Mouse (Mus musculus) MEL (cell line): Measurements from ENCODE around the gene B4galt1. TPM values are rescaled to one million over a fixed set of nuclear protein-coding genes. Genes with fewer than 3 reads are reported as not detected.

Source experiments
- DNase-seq: peaks from one replicate; pipeline ENCODE4 v3.0.0; 2011; ENCODE audit warnings: low read depth, low spot score
- H3K27ac ChIP-seq: 2 replicates; pipeline ENCODE4 v1.5.1; 2012; ENCODE audit warnings: low read depth, mild to moderate bottlenecking, control low read depth, low read length, moderate library complexity; ENCODE audit not compliant: control insufficient read depth
- H3K27me3 ChIP-seq, 2 experiments: fragments of 150-350 bp in 1 of 2; sonication (generic) in 1 of 2; 2 replicates each; pipeline ENCODE4 v1.6.1; 2012; ENCODE audit warnings: low read length in 2 of 2, mild to moderate bottlenecking in 2 of 2, improper control_type of control experiment in 1 of 2, moderate library complexity in 1 of 2; ENCODE audit not compliant: insufficient read depth in 2 of 2, control insufficient read depth in 1 of 2
- H3K36me3 ChIP-seq, 2 experiments: 2 replicates each; pipeline ENCODE4 v1.6.1; 2012 to 2014; ENCODE audit warnings: low read length in 2 of 2, improper control_type of control experiment in 1 of 2, inconsistent platforms in 1 of 2, mild to moderate bottlenecking in 1 of 2; ENCODE audit not compliant: insufficient read depth in 2 of 2, control insufficient read depth in 1 of 2
- H3K4me1 ChIP-seq, 2 experiments: fragments of 150-350 bp in 1 of 2; sonication (generic) in 1 of 2; 2 replicates each; pipeline ENCODE4 v1.6.1; 2012; ENCODE audit warnings: low read length in 2 of 2, improper control_type of control experiment in 1 of 2, mild to moderate bottlenecking in 1 of 2; ENCODE audit not compliant: insufficient read depth in 2 of 2, control insufficient read depth in 1 of 2
- H3K4me3 ChIP-seq, 2 experiments: fragments of 150-350 bp in 1 of 2; sonication (generic) in 1 of 2; 2 replicates each; pipeline ENCODE4 v1.5.1; 2012; ENCODE audit warnings: low read depth in 2 of 2, low read length in 2 of 2, mild to moderate bottlenecking in 2 of 2, moderate library complexity in 2 of 2, control low read depth in 1 of 2, improper control_type of control experiment in 1 of 2; ENCODE audit not compliant: control insufficient read depth in 1 of 2, insufficient read depth in 1 of 2
- H3K79me2 ChIP-seq: 2 replicates; pipeline ENCODE4 v1.6.1; 2012; ENCODE audit warnings: mild to moderate bottlenecking, low read length, moderate library complexity; ENCODE audit not compliant: control insufficient read depth, poor library complexity, insufficient read depth
- H3K9ac ChIP-seq: 2 replicates; pipeline ENCODE4 v1.6.1; 2012; ENCODE audit warnings: low read depth, mild to moderate bottlenecking, control low read depth, low read length, moderate library complexity; ENCODE audit not compliant: control insufficient read depth, poor library complexity, severe bottlenecking
- H3K9me3 ChIP-seq: fragments of 150-350 bp; sonication (generic); replicated peaks from 2 replicates; pipeline ENCODE4 v1.6.1; 2012; ENCODE audit warnings: mild to moderate bottlenecking, low read length, improper control_type of control experiment, moderate library complexity; ENCODE audit not compliant: insufficient read depth
- BHLHE40 ChIP-seq: IDR thresholded peaks from 2 replicates; pipeline ENCODE4 v1.6.1; 2012; ENCODE audit warnings: low read depth, mild to moderate bottlenecking, inconsistent platforms, low read length, improper control_type of control experiment, borderline replicate concordance
- E2F4 ChIP-seq: IDR thresholded peaks from 2 replicates; pipeline ENCODE4 v1.6.1; 2011; ENCODE audit warnings: low read depth, low read length, improper control_type of control experiment, borderline replicate concordance
- EP300 ChIP-seq, 2 experiments: IDR thresholded peaks; 2 replicates each; pipeline ENCODE4 v1.6.1; 2011; ENCODE audit warnings: improper control_type of control experiment in 2 of 2, low read length in 2 of 2, low read depth in 1 of 2, mild to moderate bottlenecking in 1 of 2
- GATA1 ChIP-seq: IDR thresholded peaks from 2 replicates; pipeline ENCODE4 v1.6.1; 2011; ENCODE audit warnings: low read depth, low read length, improper control_type of control experiment
- HCFC1 ChIP-seq: IDR thresholded peaks from 2 replicates; pipeline ENCODE4 v1.6.1; 2012; ENCODE audit warnings: low read depth, mild to moderate bottlenecking, inconsistent platforms, low read length, improper control_type of control experiment, moderate library complexity
- MEF2A ChIP-seq: IDR thresholded peaks from 2 replicates; pipeline ENCODE4 v1.6.1; 2014; ENCODE audit warnings: low read depth, mild to moderate bottlenecking, inconsistent platforms, low read length, improper control_type of control experiment; ENCODE audit not compliant: poor library complexity, insufficient replicate concordance, severe bottlenecking; ENCODE audit errors: extremely low read depth
- MYB ChIP-seq: IDR thresholded peaks from 2 replicates; pipeline ENCODE4 v1.6.1; 2011; ENCODE audit warnings: mild to moderate bottlenecking, low read depth, low read length, improper control_type of control experiment
- MYC ChIP-seq: IDR thresholded peaks from 2 replicates; pipeline ENCODE4 v1.6.1; 2011; ENCODE audit warnings: low read depth, mild to moderate bottlenecking, low read length, improper control_type of control experiment, moderate library complexity
- TAL1 ChIP-seq: IDR thresholded peaks from 2 replicates; pipeline ENCODE4 v1.6.1; 2012; ENCODE audit warnings: mild to moderate bottlenecking, inconsistent platforms, low read length, moderate library complexity, mixed read lengths
- UBTF ChIP-seq: IDR thresholded peaks from 2 replicates; pipeline ENCODE4 v1.6.1; 2012; ENCODE audit warnings: low read depth, mild to moderate bottlenecking, inconsistent platforms, low read length, improper control_type of control experiment, moderate library complexity, borderline replicate concordance; ENCODE audit not compliant: insufficient read depth
- USF1 ChIP-seq: IDR thresholded peaks from 2 replicates; pipeline ENCODE4 v1.6.1; 2014; ENCODE audit warnings: low read depth, mild to moderate bottlenecking, inconsistent platforms, low read length, improper control_type of control experiment, moderate library complexity
- ZKSCAN1 ChIP-seq: IDR thresholded peaks from 2 replicates; pipeline ENCODE4 v1.6.1; 2012; ENCODE audit warnings: low read depth, mild to moderate bottlenecking, inconsistent platforms, low read length, improper control_type of control experiment, moderate library complexity
- ZMIZ1 ChIP-seq: IDR thresholded peaks from 2 replicates; pipeline ENCODE4 v1.6.1; 2012; ENCODE audit warnings: low read depth, mild to moderate bottlenecking, inconsistent platforms, low read length, improper control_type of control experiment, moderate library complexity
- polyA plus RNA-seq, 2 experiments: library from polyadenylated mRNA; stranded (reverse) in 1 of 2; unstranded in 1 of 2; fragments of >175 nt in 1 of 2; fragments of >200 nt in 1 of 2; gene quantifications; 2 replicates each; pipeline versions ENCODE4 v1.2.1 to v1.2.4; 2012; ENCODE audit warnings: low replicate concordance in 2 of 2, low read depth in 1 of 2; ENCODE audit not compliant: insufficient read length in 2 of 2, insufficient read depth in 1 of 2, missing spikeins in 1 of 2
- total RNA-seq: library from RNA; depleted of rRNA; stranded (reverse); fragments of 300-350 nt; gene quantifications from 2 replicates; pipeline ENCODE4 v1.2.3, GENCODE M21; 2012

Gene B4galt1
- total and polyA plus RNA-seq, 3 experiments, result 10.8 to 22.5 TPM; not detected in 1

- Histone ChIP-seq H3K9me3 (no peaks in the 10 kb centered on the region), H3K27me3 (no peaks in the 10 kb centered on the region), H3K4me1 (no peaks in the 10 kb centered on the region), H3K27ac (no peak overlapping the region)
- no peak for DNase-seq
- TF ChIP-seq E2F4 (no peak), EP300 (IDR thresholded peaks at IDR 0.05; ENCODE audit: low read depth in 1 of 2, low read length in 2 of 2) (no peak), UBTF (no peak), BHLHE40 (no peak), MYC (no peak), MYB (no peak)
- TF ChIP-seq, all 39 proteins: peak for 0
- H3K4me3 ChIP-seq, result no peak overlapping the region
- H3K9ac ChIP-seq, result no peak overlapping the region
- peaks cover 0 to 1% of the 10 kb centered on the region in 2 experiments; a peak in 2 of 4 replicates for H3K36me3 ChIP-seq
- H3K79me2 ChIP-seq, result no peaks in the 10 kb centered on the region
Measured at GRCm38 (mm10) chr4:40821303-40822023, 32.3 kb downstream of the B4galt1 start.

- DNase-seq, result no peak
- H3K27ac ChIP-seq, result no peak overlapping the region
- TF ChIP-seq GATA1 (no peak), HCFC1 (no peak), UBTF (no peak), TAL1 (no peak), ZKSCAN1 (no peak), MEF2A (no peak), ZMIZ1 (no peak), EP300 (IDR thresholded peaks at IDR 0.05; ENCODE audit: low read depth in 1 of 2, low read length in 2 of 2) (no peak), USF1 (no peak), BHLHE40 (no peak)
- H3K9me3 ChIP-seq, result no peaks in the 10 kb centered on the region
- no peak overlapping the region for H3K4me3 ChIP-seq
- peaks cover 0 to 1% of the 10 kb centered on the region in 2 experiments; a peak in 2 of 4 replicates for H3K36me3 ChIP-seq
- H3K9ac ChIP-seq, result no peak overlapping the region
- H3K4me1 ChIP-seq, result no peaks in the 10 kb centered on the region
- H3K79me2 ChIP-seq, result no peaks in the 10 kb centered on the region
- H3K27me3 ChIP-seq, result no peaks in the 10 kb centered on the region
Measured at GRCm38 (mm10) chr4:40820903-40821302, 32.9 kb downstream of the B4galt1 start.
